Mouse (Mus musculus) embryonic facial prominence, embryonic 14.5 days (tissue): ENCODE results near the gene Glyat. TPM values are rescaled to one million over a fixed set of nuclear protein-coding genes. Genes with fewer than 3 reads are reported as not detected.
"Not testable (repeated sequence)": the region's sequence is repeated elsewhere in the genome, so short reads cannot be mapped to it uniquely, and the experiment has no call there.

ENCODE experiments used
- ATAC-seq: fragments of 200-750 bp; cut with Nextera tagmentation; 2 replicates; pipeline ENCODE4 v1.8.0; 2017; ENCODE audit warnings: low read depth, moderate number of reproducible peaks, moderate TSS enrichment
- DNase-seq: peaks from one replicate; pipeline ENCODE4 v3.0.0-alpha.2; 2015; ENCODE audit warnings: low spot score
- H3K27ac ChIP-seq: fragments of 300-500 bp; sonication (generic); replicated peaks from 2 replicates; pipeline ENCODE4 v1.5.1; 2014; ENCODE audit warnings: low read depth, mild to moderate bottlenecking, low read length, moderate library complexity
- H3K27me3 ChIP-seq: fragments of 300-500 bp; sonication (generic); replicated peaks from 2 replicates; pipeline ENCODE4 v1.6.1; 2014; ENCODE audit warnings: low read length; ENCODE audit not compliant: control insufficient read depth, insufficient read depth
- H3K36me3 ChIP-seq: fragments of 300-500 bp; sonication (generic); 2 replicates; pipeline ENCODE4 v1.6.1; 2014; ENCODE audit warnings: low read length, mixed read lengths; ENCODE audit not compliant: control insufficient read depth, insufficient read depth
- H3K4me1 ChIP-seq: fragments of 300-500 bp; sonication (generic); 2 replicates; pipeline ENCODE4 v1.6.1; 2014; ENCODE audit warnings: antibody characterized with exemption, low read length; ENCODE audit not compliant: control insufficient read depth, insufficient read depth
- H3K4me2 ChIP-seq: fragments of 300-500 bp; sonication (generic); 2 replicates; pipeline ENCODE4 v1.6.1; 2014; ENCODE audit warnings: low read depth, mild to moderate bottlenecking, low read length, moderate library complexity, mixed read lengths
- H3K4me3 ChIP-seq: fragments of 300-500 bp; sonication (generic); 2 replicates; pipeline ENCODE4 v1.5.1; 2014; ENCODE audit warnings: low read depth, mild to moderate bottlenecking, low read length
- H3K9ac ChIP-seq: fragments of 300-500 bp; sonication (generic); 2 replicates; pipeline ENCODE4 v1.6.1; 2014; ENCODE audit warnings: low read depth, mild to moderate bottlenecking, low read length, moderate library complexity, mixed read lengths
- H3K9me3 ChIP-seq: fragments of 300-500 bp; sonication (generic); 2 replicates; pipeline ENCODE4 v1.6.1; 2016; ENCODE audit warnings: low read length; ENCODE audit not compliant: control insufficient read depth
- WGBS: fragments of 180-500 bp; shearing (Covaris S2); extraction: QIAGEN DNeasy Blood & Tissue Kit; methylation state at CpG from one replicate; pipeline ENCODE4 v1.1.7; 2014; 5-methylcytosine and 5-hydroxymethylcytosine counted together
- polyA plus RNA-seq: library from polyadenylated mRNA; unstranded; fragments of >200 nt; fragmentation: Nextera tagmentation; extraction: Ambion mirVana; gene quantifications from 2 replicates; pipeline ENCODE4 v1.2.1, GENCODE M21; 2014

The Glyat gene
- polyA plus RNA-seq, 1 experiment from 2014 or later = not detected

- DNase-seq = no peak
- 86% methylated on average over 1 of the region's 1 CpGs for WGBS
Measured at GRCm38 (mm10) chr19:12666156-12666555, 33.0 kb downstream of the Glyat start.

GRCm38 (mm10) chr19:12668601-12669000, 35.5 kb downstream of the Glyat start:
- H3K4me1 ChIP-seq, H3K4me2 ChIP-seq: not testable (repeated sequence)
- 96% methylated on average over 3 of the region's 3 CpGs for WGBS

More at GRCm38 (mm10) chr19:12666156-12666555, 33.0 kb downstream of the Glyat start:
- ATAC-seq = no peak
- 0 out of 2 replicates have a peak, but pooled peaks cover 5% of the 10 kb centered on the region for H3K9me3 ChIP-seq
- H3K4me2 ChIP-seq = no peak overlapping the region
- H3K9ac ChIP-seq = no peak overlapping the region
- H3K27ac ChIP-seq = no peak overlapping the region
- no peaks in the 10 kb centered on the region for H3K27me3 ChIP-seq
- H3K4me1 ChIP-seq = no peaks in the 10 kb centered on the region
- H3K36me3 ChIP-seq = no peaks in the 10 kb centered on the region
- H3K4me3 ChIP-seq = no peak overlapping the region

GRCm38 (mm10) chr19:12670139-12670538, 37.0 kb downstream of the Glyat start, which contains the start of gene Olfr1442:
Gene Olfr1442, plus strand, starts transcription at chr19:12670439.
- Histone ChIP-seq H3K36me3 (no peaks in the 10 kb centered on the region), H3K9ac (no peak within 1 kb of the TSS), H3K4me2 (no peak within 1 kb of the TSS), H3K27me3 (no peaks in the 10 kb centered on the region), H3K9me3 (no peaks in the 10 kb centered on the region), H3K27ac (no peak within 1 kb of the TSS), H3K4me3 (no peak within 1 kb of the TSS), H3K4me1 (no peaks in the 10 kb centered on the region)
- ATAC-seq (no peak), DNase-seq (no peak)

More at GRCm38 (mm10) chr19:12668601-12669000, 35.5 kb downstream of the Glyat start:
- not testable (repeated sequence) for H3K4me3 ChIP-seq, H3K9me3 ChIP-seq, H3K9ac ChIP-seq, ATAC-seq, H3K27ac ChIP-seq, DNase-seq, H3K27me3 ChIP-seq, H3K36me3 ChIP-seq

- Histone ChIP-seq H3K27me3 (no peaks in the 10 kb centered on the region), H3K4me1 (no peaks in the 10 kb centered on the region), H3K4me2 (no peak overlapping the region), H3K36me3 (no peaks in the 10 kb centered on the region), H3K9me3 (no peaks in the 10 kb centered on the region), H3K4me3 (no peak overlapping the region), H3K27ac (no peak overlapping the region), H3K9ac (no peak overlapping the region)
- no peak for ATAC-seq
- 87% methylated on average over 4 of the region's 4 CpGs for WGBS
- no peak for DNase-seq
Measured at GRCm38 (mm10) chr19:12671051-12671450, 37.9 kb downstream of the Glyat start.

GRCm38 (mm10) chr19:12677812-12678211, 44.7 kb downstream of the Glyat start, which contains the start of gene Olfr1443:
Gene Olfr1443, plus strand, starts transcription at chr19:12678112.
- no peak for ATAC-seq
- Histone ChIP-seq H3K36me3 (no peaks in the 10 kb centered on the region), H3K4me3 (no peak within 1 kb of the TSS), H3K27ac (no peak within 1 kb of the TSS), H3K9me3 (no peaks in the 10 kb centered on the region), H3K4me1 (no peaks in the 10 kb centered on the region), H3K9ac (no peak within 1 kb of the TSS), H3K27me3 (no peaks in the 10 kb centered on the region), H3K4me2 (no peak within 1 kb of the TSS)
- DNase-seq = no peak
- WGBS = 67% methylated on average over 3 of the region's 3 CpGs

GRCm38 (mm10) chr19:12684638-12685037, 51.5 kb downstream of the Glyat start:
- Histone ChIP-seq H3K4me3 (no peak overlapping the region), H3K9ac (no peak overlapping the region)

GRCm38 (mm10) chr19:12685231-12685630, 52.1 kb downstream of the Glyat start:
- no peaks in the 10 kb centered on the region for H3K9me3 ChIP-seq
- H3K4me3 ChIP-seq = no peak overlapping the region
- no peak overlapping the region for H3K27ac ChIP-seq
- no peak for ATAC-seq
- DNase-seq = no peak
- H3K27me3 ChIP-seq = no peaks in the 10 kb centered on the region
- no peak overlapping the region for H3K4me2 ChIP-seq
- H3K36me3 ChIP-seq = no peaks in the 10 kb centered on the region
- H3K4me1 ChIP-seq = no peaks in the 10 kb centered on the region
- no peak overlapping the region for H3K9ac ChIP-seq

More at GRCm38 (mm10) chr19:12684638-12685037, 51.5 kb downstream of the Glyat start:
- Histone ChIP-seq H3K27me3 (no peaks in the 10 kb centered on the region), H3K4me1 (no peaks in the 10 kb centered on the region), H3K36me3 (no peaks in the 10 kb centered on the region), H3K27ac (no peak overlapping the region), H3K4me2 (no peak overlapping the region), H3K9me3 (no peaks in the 10 kb centered on the region)
- DNase-seq (no peak), ATAC-seq (no peak)

GRCm38 (mm10) chr19:12695590-12695989, 62.5 kb downstream of the Glyat start, which contains the start of gene Keg1:
Gene Keg1, plus strand, starts transcription at chr19:12695786.
- no peak for DNase-seq
- ATAC-seq = no peak
- 84% methylated on average over 3 of the region's 3 CpGs for WGBS
- Histone ChIP-seq H3K36me3 (no peaks in the 10 kb centered on the region), H3K27me3 (no peaks in the 10 kb centered on the region), H3K4me2 (no peak within 1 kb of the TSS), H3K9me3 (no peaks in the 10 kb centered on the region), H3K27ac (no peak within 1 kb of the TSS), H3K4me3 (no peak within 1 kb of the TSS), H3K4me1 (no peaks in the 10 kb centered on the region), H3K9ac (no peak within 1 kb of the TSS)

- Histone ChIP-seq H3K9ac (no peak overlapping the region), H3K4me1 (no peaks in the 10 kb centered on the region), H3K36me3 (no peaks in the 10 kb centered on the region), H3K27ac (no peak overlapping the region), H3K27me3 (no peaks in the 10 kb centered on the region), H3K4me2 (no peak overlapping the region), H3K4me3 (no peak overlapping the region), H3K9me3 (no peaks in the 10 kb centered on the region)
- ATAC-seq (no peak), DNase-seq (no peak)
Measured at GRCm38 (mm10) chr19:12696221-12696620, 63.1 kb downstream of the Glyat start.
